Mouse (Mus musculus): ENCODE results near the gene Mdm1. TPM values are rescaled to one million over a fixed set of nuclear protein-coding genes. Genes with fewer than 3 reads are reported as not detected.

Mdm1 gene
- polyA plus RNA-seq, 1 experiment = 9.5 TPM

Other genes starting within 250 kb of the Mdm1 start
- not detected in 2 replicates for gene Il22, start 63.1 kb downstream of the Mdm1 start, polyA plus RNA-seq (2012; ENCODE audit: insufficient read depth, insufficient read length, missing spikeins)
- gene Gm32717, start 99.0 kb downstream of the Mdm1 start, polyA plus RNA-seq (2012; ENCODE audit: insufficient read depth, insufficient read length, missing spikeins) = not detected in 2 replicates
- gene Gm32802, start 116.9 kb downstream of the Mdm1 start, polyA plus RNA-seq (2012; ENCODE audit: insufficient read depth, insufficient read length, missing spikeins) = not detected in 2 replicates
- gene Iltifb, start 153.2 kb downstream of the Mdm1 start, polyA plus RNA-seq (2012; ENCODE audit: insufficient read depth, insufficient read length, missing spikeins) = not detected in 2 replicates
- not detected in 2 replicates for gene Gm9040, start 185.2 kb downstream of the Mdm1 start, polyA plus RNA-seq (2012; ENCODE audit: insufficient read depth, insufficient read length, missing spikeins)
- gene Gm9044, start 190.6 kb downstream of the Mdm1 start, polyA plus RNA-seq (2012; ENCODE audit: insufficient read depth, insufficient read length, missing spikeins) = not detected in 2 replicates
- not detected in 2 replicates for gene Gm9045, start 196.0 kb downstream of the Mdm1 start, polyA plus RNA-seq (2012; ENCODE audit: insufficient read depth, insufficient read length, missing spikeins)
- not detected in 2 replicates for gene Gm9046, start 201.4 kb downstream of the Mdm1 start, polyA plus RNA-seq (2012; ENCODE audit: insufficient read depth, insufficient read length, missing spikeins)
- not detected in 2 replicates for gene Gm9048, start 206.9 kb downstream of the Mdm1 start, polyA plus RNA-seq (2012; ENCODE audit: insufficient read depth, insufficient read length, missing spikeins)
- not detected in 2 replicates for gene Gm9049, start 212.3 kb downstream of the Mdm1 start, polyA plus RNA-seq (2012; ENCODE audit: insufficient read depth, insufficient read length, missing spikeins)